Mouse (Mus musculus) B cell, adult 67 days (primary cell): ENCODE data around the gene 2310030G06Rik. TPM values are rescaled to one million over a fixed set of nuclear protein-coding genes. Genes with fewer than 3 reads are reported as not detected.

ENCODE experiments used
- total RNA-seq, 2 experiments: library from RNA; stranded (reverse); gene quantifications; 4 replicates each; pipeline ENCODE4 v1.2.4; 2023

2310030G06Rik gene
- total RNA-seq = not detected

GRCm38 (mm10) chr9:50746214-50746677 is at the start of gene 2310030G06Rik:
Gene 2310030G06Rik, minus strand, starts transcription at chr9:50746536.

GRCm38 (mm10) chr9:50774991-50775612 is 28.8 kb upstream of the 2310030G06Rik start, which contains the start of the genes Alg9 and 1110032A03Rik:
Gene Alg9, plus strand, starts transcription at chr9:50775019.
Gene 1110032A03Rik, minus strand, starts transcription at chr9:50775520.

GRCm38 (mm10) chr9:50768107-50769002 is 22.0 kb upstream of the 2310030G06Rik start, which contains the start of gene Fdxacb1:
Gene Fdxacb1, plus strand, starts transcription at chr9:50768236.

DNA sequence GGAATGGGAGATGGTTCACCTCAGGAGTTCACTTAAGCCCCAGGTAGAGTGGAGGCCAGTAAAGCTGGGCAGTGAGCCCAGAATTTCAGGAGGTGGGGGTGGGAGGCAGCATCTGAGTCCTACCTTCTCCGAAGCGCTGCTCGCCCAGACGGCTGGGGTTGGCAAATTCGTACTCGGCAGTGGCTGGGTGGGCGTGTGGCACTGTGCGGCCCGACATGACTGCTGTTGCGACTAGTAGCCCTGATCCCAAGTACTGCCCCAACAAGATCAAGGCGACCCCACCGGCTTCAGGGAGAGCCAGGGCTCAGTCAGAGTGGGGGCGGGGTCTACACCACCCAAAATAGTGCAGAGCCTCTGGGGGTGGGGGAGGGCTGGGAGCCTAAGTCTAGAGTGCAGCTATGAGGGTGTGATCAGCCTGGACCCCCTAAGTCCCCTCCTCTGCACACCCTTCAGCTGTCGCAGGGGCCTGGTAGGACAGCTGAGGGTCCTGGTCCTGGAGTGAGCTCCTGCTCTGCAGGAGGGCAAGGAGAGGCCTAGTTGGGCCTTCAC is 5.8 kb upstream of the 2310030G06Rik start, which contains the start of gene Hspb2:
TSS of gene Hspb2 (minus strand) at position 301 of the 549 bp plus-strand sequence.

DNA sequence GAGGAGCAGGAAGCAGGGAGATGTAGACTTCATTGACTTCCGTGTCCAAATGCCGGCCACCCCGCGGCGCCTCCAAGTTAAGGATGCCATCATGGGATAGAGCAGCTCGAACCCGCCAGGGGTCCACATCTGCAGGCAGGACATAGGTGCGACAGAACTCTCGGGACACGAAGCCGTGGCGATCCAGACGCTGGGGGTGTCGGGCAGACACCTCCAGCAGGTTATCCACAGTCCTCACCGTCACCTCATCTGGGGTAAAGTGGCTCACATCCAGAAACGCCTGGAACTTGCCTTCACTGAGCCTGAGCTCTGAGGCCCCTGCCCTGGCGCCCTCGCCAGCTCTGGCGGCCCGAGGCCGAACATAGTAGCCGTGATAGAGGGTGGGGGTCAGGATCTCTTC is 5.0 kb upstream of the 2310030G06Rik start, which contains the start of gene Cryab:
TSS of gene Cryab (plus strand) at position 3 of the 400 bp plus-strand sequence.

DNA sequence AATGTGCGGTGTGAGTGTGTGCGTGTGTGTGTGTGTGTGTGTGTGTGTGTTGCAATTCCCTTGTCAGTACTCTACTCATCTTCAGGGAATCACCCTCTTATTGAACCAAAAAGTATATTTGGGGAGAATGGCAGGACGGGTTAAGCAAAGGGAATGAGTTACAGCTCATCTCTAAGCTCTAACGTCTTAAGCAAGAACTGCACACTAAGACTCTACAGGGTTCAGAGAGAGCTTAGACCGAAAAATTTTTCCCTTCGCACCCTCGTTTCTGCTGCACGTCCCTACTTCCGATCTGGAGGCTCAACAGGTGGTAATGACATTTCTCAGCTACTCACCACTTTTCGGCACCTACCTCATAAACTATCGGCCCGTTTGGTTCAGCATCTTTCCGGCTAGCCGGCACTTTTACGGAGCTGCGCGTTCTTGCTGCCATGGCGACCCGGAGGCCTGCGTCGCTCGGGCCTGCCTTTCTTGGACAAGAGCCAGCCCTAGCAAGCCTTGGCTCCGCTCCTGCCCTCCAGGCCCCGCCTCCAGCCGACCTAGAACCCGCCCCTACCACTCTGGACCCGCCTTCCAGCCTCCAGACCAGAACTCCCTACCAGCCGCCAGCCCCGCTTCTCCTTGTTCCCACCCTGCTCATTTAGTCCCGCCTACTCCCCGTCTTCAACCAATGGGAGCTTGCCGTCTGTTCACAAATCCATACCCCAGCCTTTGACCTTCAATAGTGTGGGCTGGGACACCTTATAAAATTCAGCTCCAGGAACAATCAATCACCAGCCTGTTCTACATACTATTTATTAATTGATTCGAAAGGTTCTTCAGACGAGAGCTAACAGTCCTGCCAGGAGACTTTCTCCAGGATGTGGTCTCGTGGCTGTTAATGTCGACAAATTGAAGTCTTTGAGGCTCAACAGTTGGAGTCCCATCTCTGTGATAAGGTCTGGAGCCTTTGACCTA is 7.1 kb downstream of the 2310030G06Rik start, which contains the start of gene Dixdc1:
TSS of gene Dixdc1 (minus strand) at position 604 of the 957 bp plus-strand sequence.

Other genes with a start within 250 kb of the 2310030G06Rik start
- 10 to 100 TPM; 60.1 to 88.4 TPM for gene Pts, start 217.8 kb downstream of the 2310030G06Rik start, total RNA-seq
- 10 to 100 TPM; 21.7 to 24.3 TPM for gene Il18, start 191.7 kb downstream of the 2310030G06Rik start, total RNA-seq
- gene Bco2, start 191.4 kb downstream of the 2310030G06Rik start, total RNA-seq = 1 to 10 TPM; 2.1 to 4.1 TPM
- not detected for gene Tex12, start 185.2 kb downstream of the 2310030G06Rik start, total RNA-seq
- 10 to 100 TPM; 49.5 to 52.9 TPM for gene Sdhd, start 142.7 kb downstream of the 2310030G06Rik start, total RNA-seq
- 10 to 100 TPM; 47.4 to 50.2 TPM for gene Timm8b, start 142.6 kb downstream of the 2310030G06Rik start, total RNA-seq
- gene Pih1d2, start 129.2 kb downstream of the 2310030G06Rik start, total RNA-seq = under 1 TPM in 1 of 2 experiments, not detected in 1; 0.87 TPM
- 10 to 100 TPM; 33.7 to 34.8 TPM for gene Nkapd1, start 129.1 kb downstream of the 2310030G06Rik start, total RNA-seq
- gene Dlat, start 86.8 kb downstream of the 2310030G06Rik start, total RNA-seq = 10 to 100 TPM; 33.5 to 38.8 TPM
- gene Dixdc1, start 7.0 kb downstream of the 2310030G06Rik start, total RNA-seq = not detected
- 1 to 10 TPM in 1 of 2 experiments, not detected in 1; 1.2 TPM for gene Cryab, start 4.8 kb upstream of the 2310030G06Rik start, total RNA-seq
- gene Hspb2, start 5.8 kb upstream of the 2310030G06Rik start, total RNA-seq = not detected
- gene Fdxacb1, start 21.7 kb upstream of the 2310030G06Rik start, total RNA-seq = 10 to 100 TPM; 18.9 to 19.4 TPM
- 10 to 100 TPM; 22.0 to 31.0 TPM for gene Alg9, start 28.5 kb upstream of the 2310030G06Rik start, total RNA-seq
- gene 1110032A03Rik, start 29.0 kb upstream of the 2310030G06Rik start, total RNA-seq = 10 to 100 TPM; 25.8 to 26.1 TPM
- gene Ppp2r1b, start 98.8 kb upstream of the 2310030G06Rik start, total RNA-seq = 10 to 100 TPM; 39.2 to 45.5 TPM